Mouse (Mus musculus): ENCODE results near the gene Endod1. TPM values are rescaled to one million over a fixed set of nuclear protein-coding genes. Genes with fewer than 3 reads are reported as not detected.

Gene Endod1
- polyA plus RNA-seq (2017; shearing (Covaris generic)), result 10 to 100 TPM; 51.0 to 69.1 TPM

GRCm38 (mm10) chr9:14381353-14382055, at the start of gene Endod1:
TSS of gene Endod1 (minus strand) at chr9:14381507.

Other genes starting within 250 kb of the Endod1 start
- gene Sesn3, start 106.4 kb downstream of the Endod1 start, polyA plus RNA-seq (2017; shearing (Covaris generic)), result 10 to 100 TPM; 23.3 to 24.3 TPM
- 1 to 10 TPM; 1.6 to 2.7 TPM for gene Kdm4d, start 119.0 kb upstream of the Endod1 start, polyA plus RNA-seq (2017; shearing (Covaris generic))
- 100 to 1,000 TPM; 203 to 210 TPM for gene Cwc15, start 119.1 kb upstream of the Endod1 start, polyA plus RNA-seq (2017; shearing (Covaris generic))